Mouse (Mus musculus): Measurements from ENCODE around the gene Tmed10.
A peak's percentile ranks its signal among the peaks of the same experiment; 100 is the strongest.

Tmed10 gene

DNA sequence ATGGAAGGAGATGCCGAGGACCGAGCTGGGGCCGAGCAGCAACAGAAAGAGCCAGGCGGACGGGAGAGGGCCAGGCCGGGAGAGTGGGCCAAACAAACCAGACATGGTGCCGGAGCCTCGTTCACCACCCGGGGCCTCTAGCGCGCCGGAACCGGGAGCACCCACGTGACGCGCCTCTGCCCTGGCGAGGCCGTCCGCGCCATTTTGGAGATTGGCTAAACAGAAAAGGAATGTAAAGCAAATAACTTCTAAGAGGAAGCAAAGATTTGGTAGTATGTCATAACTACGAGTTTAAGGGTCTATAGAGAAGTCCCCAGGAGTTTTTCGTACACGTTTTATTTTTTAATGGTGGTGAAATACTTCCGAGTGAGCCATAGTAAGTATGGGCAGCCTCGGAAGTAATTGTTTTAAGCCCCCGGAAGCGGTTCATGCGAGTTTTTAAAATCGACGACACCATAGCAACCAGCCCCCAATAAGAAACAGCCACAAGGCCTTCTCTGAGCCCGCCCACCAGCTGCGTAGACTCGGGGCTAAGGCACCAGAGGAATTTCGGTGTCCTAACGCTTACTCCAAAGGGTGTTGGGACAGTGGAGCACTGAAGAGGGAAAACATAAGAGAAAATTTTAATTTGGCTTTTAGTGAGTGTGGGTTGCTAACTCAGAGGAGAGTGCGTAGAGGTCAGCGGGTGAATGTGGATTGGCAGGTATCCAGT lies at the start of gene Tmed10:
Gene Tmed10 (minus strand): TSS at position 287 of the 712 bp plus-strand sequence.
- peak; percentile 85 for DNase-seq (ENCODE audit: low read depth)

DNA sequence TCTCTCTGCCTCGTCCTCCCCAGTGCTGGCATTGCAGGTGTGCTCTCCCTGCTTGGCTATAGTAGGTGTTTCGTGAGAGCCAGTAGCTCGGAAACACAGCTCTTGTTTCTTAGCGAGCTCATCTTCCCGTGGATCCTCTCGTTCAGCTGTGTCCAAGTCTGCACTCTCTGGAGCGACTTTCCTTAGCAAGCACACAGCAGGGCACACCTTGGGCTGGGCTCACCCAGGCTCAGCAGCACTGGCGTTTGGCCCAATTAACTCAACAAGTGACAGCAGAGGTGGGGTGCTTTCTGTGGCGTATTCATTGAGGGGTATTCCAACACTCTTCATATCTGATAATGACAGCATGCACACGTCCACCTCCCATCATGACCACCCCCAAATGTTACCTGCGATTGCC lies 48.6 kb upstream of the Tmed10 start:
- DNase-seq (ENCODE audit: low read depth): no peak

DNA sequence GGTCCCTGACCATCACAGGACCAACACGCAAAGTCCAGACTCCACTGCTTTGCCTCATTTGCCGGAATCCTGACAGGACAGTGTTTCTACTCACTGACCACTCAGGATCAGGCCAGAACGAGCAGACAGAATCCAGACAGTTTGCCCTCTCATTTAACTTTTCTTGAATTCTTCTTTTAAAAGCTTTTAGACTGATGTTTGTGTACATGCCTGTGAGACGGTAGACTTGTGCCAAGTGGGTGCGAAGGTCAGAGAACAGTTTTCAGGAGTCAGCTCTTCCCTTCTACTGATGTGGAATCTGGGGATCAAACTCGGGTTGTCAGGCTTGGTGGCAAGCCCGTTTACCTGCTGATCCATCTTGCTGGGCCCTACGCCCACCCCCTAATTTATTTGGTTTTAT lies 47.9 kb upstream of the Tmed10 start:
- DNase-seq (ENCODE audit: low read depth): no peak

DNA sequence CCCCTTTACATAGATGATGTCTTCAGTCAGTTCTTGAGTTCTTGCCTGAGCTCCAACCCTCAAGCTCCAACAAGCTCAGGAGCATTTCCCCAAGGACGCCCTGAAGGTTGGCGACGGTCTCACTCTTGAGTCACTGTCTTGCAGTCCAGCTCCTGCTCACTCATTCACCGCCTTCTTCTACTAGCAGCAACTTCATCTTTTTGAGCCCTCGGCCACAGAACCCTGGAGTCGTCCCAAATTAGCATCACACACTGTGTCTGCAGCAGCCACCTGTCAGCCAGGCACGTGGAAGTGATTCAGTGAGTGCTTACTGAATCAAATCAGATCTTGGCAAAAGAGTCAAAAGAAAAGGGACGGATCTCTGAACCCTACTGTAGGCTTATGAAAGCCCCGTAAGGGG lies 46.3 kb upstream of the Tmed10 start:
- DNase-seq (ENCODE audit: low read depth): no peak

DNA sequence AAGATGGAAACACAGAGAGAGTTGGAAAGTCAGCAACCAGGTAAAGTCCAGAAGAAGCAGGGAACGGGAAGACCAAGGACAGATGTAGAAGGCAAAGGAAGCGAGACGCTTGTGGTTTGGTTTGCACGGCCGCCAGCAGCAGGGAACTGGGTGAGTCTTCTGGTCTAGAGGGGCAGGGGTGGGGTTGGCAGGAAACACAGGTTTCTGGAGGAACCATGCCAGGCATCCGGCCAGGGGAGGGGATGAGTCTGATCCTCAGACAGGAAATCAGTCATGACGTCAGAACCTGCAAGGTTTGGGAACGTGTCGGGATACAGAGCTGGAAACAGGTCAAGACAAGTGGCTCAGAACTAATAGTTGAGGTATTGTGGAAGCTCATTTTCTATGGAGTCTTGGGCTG lies 43.2 kb upstream of the Tmed10 start:
- DNase-seq (ENCODE audit: low read depth): no peak

DNA sequence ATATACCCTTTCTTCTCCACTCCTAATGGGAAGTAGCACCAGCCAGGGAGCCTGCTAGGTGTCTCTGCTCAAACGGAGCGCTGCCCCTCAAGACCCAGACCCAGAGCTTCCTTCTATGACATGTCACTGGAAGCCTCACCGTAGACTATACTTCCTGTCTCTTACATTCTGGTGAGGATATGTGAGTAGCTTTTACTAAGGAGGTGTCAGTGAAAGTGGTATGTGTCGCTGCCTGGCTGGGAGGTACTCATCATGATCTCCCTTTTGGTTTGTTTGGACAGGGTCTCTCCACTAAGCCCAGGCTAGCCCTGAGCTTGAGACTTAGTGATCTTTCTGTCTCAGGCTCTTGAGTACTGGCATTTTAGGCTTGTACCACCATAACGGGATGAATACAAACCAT lies 41.7 kb upstream of the Tmed10 start:
- DNase-seq (ENCODE audit: low read depth): no peak

DNA sequence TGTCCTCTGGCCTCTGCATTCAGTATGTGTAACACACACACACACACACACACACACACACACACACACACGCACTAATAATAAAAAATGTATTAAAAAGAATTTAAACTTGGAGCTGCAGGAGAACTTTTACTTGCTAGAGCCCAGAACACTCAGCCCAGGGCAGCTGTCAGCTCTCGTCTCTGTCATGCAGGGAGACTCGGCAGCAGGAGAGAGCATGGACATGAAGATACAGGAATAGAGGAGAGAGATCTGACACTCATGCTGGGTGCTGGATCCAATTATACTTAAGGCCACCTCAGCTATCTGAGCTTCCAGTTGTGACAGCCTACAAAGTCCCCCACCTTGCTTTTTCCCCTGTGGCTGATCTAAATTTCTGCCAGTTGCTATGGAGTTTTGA lies 41.2 kb upstream of the Tmed10 start:
- no peak for DNase-seq (ENCODE audit: low read depth)

DNA sequence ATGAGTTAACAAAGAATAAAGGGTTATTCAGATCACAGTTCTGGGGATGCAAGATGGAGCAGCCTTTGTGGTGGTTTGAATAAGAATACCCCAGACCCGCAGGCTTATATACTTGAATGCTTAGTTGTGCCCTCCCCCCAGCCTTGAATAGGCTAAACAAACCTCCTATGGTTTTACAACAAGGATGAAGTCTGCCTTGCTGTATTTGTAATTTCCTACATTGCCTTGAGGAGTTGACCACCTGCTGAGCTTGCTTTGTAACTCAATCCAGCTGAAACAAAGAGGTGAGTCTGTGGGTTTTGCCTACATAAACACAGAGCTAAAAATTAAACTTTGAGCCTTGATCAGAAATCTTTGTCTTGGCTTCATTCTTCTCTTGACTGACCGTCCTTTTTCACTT lies 36.5 kb upstream of the Tmed10 start:
- DNase-seq (ENCODE audit: low read depth): no peak

DNA sequence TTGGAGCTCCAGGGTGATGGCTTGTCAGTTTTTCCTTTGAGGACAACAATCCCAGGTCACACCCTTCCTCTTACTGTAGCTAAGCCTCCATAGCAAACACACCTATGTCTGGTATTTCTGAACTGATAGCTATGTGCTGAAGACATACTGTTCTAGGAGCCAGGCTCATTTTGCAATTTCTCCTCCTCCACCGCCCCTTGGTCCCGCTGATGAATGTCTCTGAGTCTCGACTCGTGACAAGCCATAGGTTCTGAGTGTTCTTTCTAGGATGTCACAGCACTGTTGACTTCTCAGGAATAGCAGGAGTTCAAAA lies 23.3 kb upstream of the Tmed10 start:
- no peak for DNase-seq (ENCODE audit: low read depth)

DNA sequence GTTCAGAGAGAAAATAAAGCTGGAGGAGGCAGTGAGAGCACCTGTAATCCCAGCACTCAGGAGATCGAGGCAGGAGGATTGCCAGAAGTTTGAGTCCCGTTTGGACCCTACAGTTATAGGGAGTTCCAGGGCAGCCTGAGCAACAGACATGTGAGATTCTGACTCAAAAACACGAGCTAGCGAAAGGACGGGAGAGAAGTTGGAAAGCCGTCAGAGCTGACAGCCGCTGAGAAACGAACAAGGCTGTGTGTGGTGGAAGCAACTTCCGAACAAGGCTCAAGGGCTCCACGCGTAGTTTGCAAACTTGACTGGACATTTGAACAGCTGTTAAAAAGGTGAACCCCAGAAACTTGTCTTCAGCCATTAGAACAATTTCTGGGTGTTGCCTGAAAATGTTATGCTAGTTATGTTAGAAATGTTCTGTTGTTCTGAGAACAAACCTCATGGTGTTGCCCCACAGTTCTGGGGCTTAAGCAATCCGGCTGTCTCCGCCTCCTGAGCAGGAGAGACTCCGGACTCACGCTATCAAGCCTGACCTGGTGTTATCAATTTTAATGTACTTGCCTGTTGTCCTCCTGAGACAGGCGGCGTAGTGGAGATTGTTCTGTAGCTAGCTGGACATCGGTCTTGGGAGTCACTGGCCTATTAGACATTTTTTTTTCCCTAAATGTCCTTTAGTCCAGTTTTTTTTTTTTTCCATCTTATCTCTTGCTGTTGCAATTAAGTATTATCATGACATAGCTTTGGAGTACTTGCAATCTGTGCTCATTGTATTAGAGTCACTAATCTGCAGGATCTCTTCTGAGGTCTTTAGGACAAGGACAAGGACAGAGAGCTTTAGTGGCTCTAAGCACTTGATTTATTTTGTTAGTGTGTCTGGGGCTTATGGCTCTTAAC lies 22.7 kb upstream of the Tmed10 start:
- DNase-seq (ENCODE audit: low read depth): no peak

DNA sequence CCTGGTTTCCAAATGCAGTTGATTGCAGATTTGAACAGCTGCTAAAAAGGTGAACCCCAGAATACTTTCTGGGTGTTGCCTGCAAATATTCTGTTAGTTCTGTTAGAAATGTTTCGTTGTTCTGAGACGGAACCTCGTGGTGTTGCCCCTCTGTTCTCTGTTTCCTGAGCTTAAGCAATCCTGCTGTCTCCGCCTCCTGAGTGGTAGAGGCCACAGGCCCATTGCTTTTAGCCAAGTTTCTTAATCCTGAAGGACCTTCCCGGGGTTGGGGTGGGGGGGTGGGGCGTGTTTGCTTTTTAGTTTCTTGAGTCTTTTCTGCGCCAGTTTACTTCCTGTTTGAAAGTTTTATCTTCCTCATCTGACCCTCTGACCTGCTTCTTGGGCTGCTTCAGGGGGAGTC lies 19.3 kb upstream of the Tmed10 start:
- DNase-seq (ENCODE audit: low read depth): no peak

DNA sequence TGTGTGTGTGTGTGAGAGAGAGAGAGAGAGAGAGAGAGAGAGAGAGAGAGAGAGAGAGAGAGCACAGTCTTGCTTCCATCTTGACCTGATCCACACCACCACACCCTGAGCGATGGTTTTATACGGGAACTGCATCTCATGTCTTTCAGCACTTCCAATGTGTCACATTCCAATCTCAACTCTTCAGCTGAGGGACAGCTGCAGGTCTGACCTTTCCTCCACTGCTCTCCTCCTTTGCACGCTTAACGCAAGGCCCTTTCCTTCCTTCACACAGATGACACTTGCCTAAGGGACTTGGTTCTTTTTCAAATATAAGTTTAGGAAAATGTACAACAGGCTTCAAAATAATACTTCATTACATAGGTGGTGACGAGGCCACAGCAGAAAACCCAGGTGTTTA lies 18.9 kb upstream of the Tmed10 start:
- DNase-seq (ENCODE audit: low read depth): no peak

DNA sequence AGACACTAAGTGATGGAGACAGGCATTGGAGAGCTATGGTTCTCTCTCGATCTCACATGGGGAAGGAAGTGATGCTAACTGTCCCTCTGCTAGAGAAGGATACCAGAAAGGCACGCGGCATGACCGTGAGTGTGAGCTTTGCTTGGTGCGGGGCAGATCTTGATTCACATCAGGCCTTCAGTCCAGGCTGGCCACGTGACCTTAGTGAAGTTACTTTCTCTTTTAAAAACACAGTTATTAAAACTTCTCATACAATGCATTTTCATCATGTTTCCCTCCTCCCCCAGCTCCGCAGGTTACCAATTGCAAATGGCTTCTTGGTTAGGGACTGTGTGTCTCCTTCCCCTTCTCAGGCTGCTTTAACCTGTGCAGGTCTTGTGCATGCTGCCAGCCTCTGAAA lies 16.5 kb upstream of the Tmed10 start:
- DNase-seq (ENCODE audit: low read depth): no peak

DNA sequence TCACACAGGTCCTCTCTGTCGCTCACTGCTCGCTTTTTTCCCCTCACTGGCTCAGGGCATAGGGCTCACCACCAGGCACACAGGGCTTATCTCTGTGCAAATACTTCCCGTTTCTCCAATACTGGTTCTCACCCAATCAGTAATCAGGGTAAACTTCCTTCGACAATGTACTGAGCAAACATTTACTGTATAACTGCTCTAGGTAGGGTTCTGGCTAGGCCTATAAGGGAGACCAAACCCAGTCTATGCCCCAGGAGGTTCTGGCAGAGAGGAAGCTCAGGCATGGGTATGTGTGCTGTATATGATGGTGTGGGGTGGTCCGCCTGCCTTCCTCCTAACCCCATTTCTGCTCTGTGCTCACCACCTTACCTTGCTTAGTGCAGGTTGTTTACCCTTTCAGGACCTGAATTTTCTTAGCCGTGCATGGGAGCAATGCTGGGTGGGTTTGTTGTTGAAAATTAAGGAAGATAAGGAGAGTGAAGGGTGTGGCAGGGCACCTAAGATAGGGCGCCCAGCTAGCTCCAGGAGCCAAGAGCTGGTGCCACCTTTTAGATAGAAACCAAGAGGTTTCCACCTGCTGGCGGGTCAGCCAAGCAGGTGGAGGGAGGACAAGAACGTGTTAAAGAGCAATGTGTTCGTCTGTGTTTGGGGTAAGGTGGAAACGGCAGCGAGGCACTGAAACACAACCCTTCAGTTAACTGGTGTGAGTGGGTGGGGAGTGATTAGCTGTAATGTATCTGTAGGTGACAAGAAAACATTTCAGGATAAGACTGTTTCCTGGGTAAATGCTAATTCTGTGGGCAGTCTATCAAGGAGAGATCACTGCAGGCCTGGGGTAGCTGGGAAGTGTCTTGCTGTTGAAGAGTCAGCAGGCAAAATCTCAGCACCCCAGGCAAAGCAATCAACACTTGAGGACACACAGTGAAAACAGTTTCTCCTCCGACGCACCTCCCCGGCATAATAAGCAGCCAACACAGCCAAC lies 14.8 kb upstream of the Tmed10 start:
- DNase-seq (ENCODE audit: low read depth): no peak

DNA sequence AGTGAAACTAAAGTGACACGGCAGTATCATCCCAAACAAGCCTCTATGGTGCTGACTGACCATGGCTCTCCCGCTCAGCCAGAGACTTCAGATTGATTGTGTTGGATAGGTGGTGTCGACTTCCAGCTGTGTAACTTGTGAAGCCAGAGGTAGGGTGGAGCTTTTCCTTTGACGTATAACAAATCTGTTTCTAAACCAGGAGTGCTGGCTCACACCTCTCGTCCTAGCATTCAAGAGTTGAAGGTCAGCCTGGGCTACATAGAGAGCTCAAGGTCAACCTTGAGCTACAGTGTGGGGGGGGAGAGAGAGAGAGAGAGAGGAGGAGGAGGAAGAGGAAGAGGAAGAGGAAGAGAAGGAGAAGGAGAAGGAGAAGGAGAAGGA lies 11.3 kb upstream of the Tmed10 start:
- DNase-seq (ENCODE audit: low read depth): no peak

DNA sequence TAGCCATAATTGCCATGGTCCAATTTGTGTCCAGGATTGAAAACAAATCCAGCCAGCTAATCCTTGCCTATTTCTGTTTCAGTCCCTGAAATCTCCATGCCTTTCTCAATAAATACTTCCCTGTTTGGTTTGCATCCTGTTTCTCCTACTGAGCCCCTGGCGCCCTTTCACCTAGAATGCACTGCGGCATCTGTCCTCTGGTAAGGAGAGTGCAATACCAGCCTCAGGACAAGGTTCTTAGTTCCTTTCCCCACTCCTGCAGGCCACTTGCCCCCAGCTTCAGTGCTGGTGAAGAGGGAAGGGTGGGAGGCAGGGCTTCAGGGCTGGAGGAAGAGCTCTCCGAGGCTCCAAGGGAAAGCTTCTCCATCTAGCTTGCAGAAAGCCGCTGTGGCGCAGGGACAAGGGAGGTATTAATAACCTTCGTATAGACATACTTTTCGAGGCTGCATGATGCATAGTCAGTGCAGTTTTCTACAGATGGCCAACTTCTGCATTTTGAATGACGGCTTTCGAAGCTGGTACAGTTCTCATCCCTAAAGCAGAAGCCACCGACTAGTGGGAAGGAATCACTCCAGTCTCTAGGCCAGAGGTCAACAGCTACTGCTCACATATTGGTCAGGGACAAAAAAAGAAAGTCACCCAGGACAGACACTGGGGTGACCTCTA lies 10.8 kb upstream of the Tmed10 start:
- no peak for DNase-seq (ENCODE audit: low read depth)

DNA sequence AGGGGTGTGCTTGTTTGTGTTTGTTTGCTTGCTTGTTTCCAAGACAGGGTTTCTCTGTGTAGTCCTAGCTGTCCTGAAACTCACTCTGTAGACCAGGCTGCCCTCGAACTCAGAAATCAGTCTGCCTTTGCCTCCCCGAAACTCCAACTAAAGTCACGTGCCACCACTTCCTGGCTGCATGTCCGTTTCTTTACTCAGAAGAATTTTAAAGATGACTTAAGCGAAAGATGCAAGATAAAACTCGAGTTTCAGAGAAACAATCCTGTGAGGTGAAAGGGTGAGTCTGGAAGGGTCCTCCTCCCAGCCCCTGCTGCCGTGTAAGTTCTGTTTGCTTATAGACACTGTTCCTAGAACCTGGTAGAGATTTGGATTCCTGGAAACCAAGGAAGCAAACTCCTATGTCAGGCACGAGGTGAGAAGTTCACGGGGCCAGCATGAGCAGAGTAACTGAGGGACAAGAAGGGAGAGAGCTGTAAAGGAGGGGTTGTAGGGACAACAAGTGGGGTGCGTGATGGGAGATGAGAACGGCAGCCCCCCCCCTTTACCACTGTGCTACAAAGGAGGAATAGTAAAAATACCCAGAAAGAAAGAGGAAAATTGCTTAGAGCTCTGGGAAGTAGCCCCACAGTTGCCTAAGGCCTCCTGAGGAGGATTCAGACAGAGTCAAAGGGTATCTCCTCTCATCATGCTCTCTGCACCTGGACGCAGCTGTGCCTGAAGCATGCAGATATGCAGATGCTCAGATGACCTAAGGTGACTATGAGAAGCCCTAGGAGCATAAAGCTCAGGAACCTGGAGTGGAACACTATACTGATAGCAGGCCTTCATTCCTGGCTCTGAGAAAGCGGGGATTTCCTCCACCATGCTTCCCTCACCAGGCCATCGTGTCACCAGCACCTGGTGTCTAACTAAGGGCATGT lies 8.4 kb upstream of the Tmed10 start:
- DNase-seq (ENCODE audit: low read depth): no peak

DNA sequence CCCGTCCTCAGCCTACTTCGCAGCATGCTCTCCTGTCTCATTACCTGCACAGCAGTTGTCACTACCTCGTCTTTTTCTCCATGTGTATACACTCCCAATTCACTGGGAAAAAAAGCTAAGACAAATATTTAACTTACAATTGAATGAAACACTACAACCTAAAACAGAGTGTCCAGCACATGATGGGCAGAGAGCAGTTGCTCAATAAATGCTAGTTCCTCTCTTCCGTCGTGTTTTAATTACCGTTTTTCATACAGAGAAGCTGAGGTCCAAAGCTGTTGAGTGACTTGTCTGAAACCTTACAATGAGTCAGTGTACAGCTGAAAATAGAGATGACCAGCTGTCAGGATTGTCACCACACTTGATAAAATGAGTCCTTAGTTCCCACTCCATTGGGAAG lies 6.9 kb upstream of the Tmed10 start:
- DNase-seq (ENCODE audit: low read depth): no peak

DNA sequence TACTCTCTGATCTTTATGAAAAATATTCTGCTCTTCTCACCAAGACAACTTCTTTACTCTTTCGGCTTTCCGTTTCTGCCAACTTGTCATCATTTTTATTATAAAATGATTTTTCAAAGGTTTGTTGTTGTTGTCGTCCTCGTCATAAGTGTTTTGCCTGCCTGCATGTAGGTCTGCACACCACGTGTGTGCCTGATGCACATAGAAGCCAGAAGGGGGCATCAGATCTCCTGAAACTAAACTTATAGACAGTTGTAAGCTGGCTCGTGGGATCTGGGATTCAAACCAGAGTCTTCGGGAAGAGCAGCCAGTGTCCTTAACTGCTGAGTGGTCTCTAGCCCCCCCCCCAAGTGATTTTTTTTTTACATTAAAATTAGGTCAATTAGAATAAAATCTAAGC lies 6.3 kb upstream of the Tmed10 start:
- DNase-seq (ENCODE audit: low read depth): no peak

DNA sequence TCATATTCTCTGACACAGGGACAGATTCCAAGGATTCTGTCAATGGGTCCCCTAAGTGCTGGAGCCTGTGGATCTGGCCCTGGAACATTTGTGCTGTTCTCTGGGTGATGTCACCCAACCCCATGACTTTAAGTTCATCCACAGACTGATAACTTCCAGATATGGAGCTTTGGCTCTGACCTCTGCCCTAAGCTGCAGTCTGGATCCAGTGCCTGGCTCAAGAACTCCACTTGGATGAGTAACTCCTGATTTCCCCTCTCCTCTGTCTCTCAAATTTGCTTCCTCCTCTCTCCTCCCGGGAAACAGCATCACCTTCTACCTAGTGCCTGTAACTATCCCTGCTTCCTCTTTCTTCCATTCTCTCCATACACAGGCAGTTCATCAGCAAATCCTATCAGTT lies 5.7 kb upstream of the Tmed10 start:
- no peak for DNase-seq (ENCODE audit: low read depth)

DNA sequence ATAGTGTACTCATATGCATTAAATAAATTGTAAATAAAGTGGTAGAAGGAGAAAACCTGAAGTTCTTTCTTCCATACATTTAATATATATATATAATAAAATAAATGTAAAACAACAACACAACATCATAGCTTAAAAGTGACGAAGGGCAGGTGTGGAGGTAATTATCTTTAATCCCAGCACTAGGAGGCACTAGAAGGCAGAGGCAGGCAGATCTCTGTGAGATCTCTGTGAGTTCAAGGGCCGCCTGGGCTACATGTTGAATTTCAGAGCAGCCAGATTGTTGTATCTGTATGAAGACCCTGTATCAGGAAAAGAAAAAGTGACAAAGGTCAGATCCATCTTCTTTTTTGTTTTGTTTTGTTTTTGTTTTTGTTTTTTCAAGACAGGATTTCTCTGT lies 3.6 kb upstream of the Tmed10 start:
- DNase-seq (ENCODE audit: low read depth): no peak
